Mouse (Mus musculus) spleen, adult 12 weeks (tissue): ENCODE results near the gene Smg8.

ENCODE experiments used
- DNase-seq: peaks from one replicate; pipeline ENCODE4 v3.0.0; 2022; ENCODE audit warnings: low spot score

Smg8 gene

DNA sequence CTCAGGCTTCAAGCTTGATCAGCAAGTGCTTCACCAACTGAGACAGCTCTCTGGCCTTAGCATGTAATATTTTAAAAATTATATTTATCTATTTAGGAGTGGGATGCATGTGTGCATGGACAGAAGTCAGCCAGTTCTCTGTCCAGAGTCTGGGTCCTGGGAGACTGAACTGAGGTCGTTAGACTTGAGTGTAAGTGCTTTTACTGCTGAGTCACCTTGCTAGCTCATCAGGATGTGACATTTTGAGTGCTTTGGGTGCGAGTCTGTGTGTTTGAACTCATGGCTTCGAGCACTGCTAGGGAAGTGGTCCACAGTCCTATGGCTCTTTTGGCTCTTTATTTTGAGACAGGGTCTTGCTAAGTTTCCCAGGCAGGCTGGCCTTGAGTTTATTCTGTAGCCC is 43.5 kb downstream of the Smg8 start:
- DNase-seq = no peak

DNA sequence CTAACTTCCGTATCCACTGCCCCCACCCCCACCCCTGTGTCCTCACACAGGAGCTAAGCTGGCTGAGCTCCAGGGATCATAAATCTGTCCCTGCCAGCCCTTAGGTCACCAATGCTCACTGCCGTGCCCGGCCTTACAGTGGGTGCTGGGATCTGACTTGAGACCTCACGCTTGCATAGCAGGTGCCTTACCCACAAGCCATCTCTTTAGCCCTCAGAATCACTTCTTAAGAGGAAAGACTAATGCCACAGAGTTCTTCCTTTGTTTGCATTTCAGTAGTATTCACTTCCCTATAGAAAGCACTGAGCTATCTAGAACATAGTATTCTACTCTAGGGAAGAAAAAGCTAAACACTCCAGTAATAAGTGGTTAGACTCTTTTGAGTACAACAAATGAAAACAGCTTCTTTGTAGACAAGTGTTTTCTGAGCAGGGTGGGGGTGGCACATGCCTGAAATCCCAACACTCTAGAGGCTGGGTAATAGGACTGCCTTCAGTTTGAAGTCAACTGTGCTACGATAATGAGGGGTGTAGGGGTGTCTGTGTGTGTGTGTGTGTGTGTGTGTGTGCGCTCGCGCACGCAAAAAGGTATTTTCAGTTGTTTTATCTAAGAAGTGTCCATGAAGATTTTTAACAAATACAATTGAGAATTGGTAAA is 47.1 kb downstream of the Smg8 start:
- no peak for DNase-seq

DNA sequence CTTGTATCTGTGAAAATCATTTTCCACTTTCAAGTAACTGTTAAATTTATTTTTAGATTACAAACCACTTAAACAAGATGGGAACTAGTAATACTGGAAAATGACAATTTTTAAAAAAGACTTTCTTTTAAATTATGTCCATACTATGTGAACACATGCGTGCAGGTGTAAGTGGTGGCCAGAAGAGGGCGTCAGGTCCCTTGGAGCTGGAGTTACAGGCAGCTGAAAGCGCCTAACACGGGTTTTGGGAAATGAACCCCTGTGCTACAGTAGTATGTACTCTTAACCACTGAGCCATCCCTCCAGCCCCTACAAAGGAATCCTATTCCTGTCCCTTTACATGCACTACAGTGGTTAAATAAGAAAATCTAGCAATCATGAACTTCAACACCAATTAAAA is 50.4 kb downstream of the Smg8 start:
- DNase-seq = no peak

DNA sequence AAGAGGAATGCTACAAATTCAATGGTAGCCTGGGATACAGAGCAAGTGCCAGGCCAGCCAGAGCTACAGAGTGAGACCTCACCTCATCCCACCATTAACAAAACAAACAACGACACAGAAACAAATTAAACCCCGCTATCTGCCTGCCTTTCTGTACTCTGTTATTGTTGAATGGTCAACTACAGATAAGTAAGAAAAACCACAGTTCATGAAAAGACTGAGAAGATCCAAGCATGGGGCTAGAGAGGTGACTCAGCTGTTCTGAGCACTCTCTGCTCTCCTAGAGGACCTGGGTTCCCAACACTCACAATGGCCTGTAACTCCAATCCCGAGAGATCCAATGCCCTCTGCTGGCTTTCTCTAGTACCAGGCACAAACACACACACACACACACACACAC is 58.4 kb downstream of the Smg8 start:
- no peak for DNase-seq
